ENCODE assay signal across 8 mouse cellular contexts in genomic region chr17:14959979-14960378, GRCm38 (mm10). TPM values are rescaled to one million over a fixed set of nuclear protein-coding genes. Genes with fewer than 3 reads are reported as not detected.
DNase-seq lines count a peak whose midpoint lies in the region; ATAC-seq and TF ChIP-seq lines count a peak whose summit lies in the region.

No protein-coding gene starts in this region.

- H3K27me3 ChIP-seq in heart, embryonic 12.5 days (replicated peaks) = no peaks in the 10 kb centered on the region
- H3K27me3 ChIP-seq in neural tube, embryonic 12.5 days (replicated peaks) = no peaks in the 10 kb centered on the region

- intact Hi-C loops in heart, postnatal 36 days (cut with DNase I) = no loop called here
- intact Hi-C loops in left cerebral cortex, postnatal 10 days (cut with DNase I) = no loop called here

- H3K27ac ChIP-seq in heart, embryonic 12.5 days (ENCODE audit: poor library complexity, severe bottlenecking) = no peak overlapping the region
- no peak overlapping the region for H3K27ac ChIP-seq in ES-E14 (ENCODE audit: insufficient read depth, low read depth, low read length, poor library complexity, severe bottlenecking)
- no peak overlapping the region for H3K27ac ChIP-seq in neural tube, embryonic 12.5 days

- peaks cover 3% of the 10 kb centered on the region; the same call in 1 of the 2 replicates for H3K36me3 ChIP-seq in heart, embryonic 12.5 days
- peaks cover 2% of the 10 kb centered on the region; the same call in 1 of the 2 replicates for H3K36me3 ChIP-seq in ES-E14 (ENCODE audit: control insufficient read depth, insufficient read depth, low read length, poor library complexity, severe bottlenecking)
- H3K36me3 ChIP-seq in neural tube, embryonic 12.5 days = no peaks in the 10 kb centered on the region

- in situ Hi-C loops in ES-E14 (cut with MboI; ENCODE audit: low sequenced_read_pairs in 2 of 2, unreplicated experiment in 2 of 2) = no loop called here

- 32% methylated on average over 3 of the region's 3 CpGs for WGBS in heart, embryonic 12.5 days
- WGBS in neural tube, embryonic 12.5 days = 33% methylated on average over 3 of the region's 3 CpGs

- DNase-seq in heart, postnatal 36 days = no peak
- no peak for DNase-seq in ES-E14 (ENCODE audit: low read depth, low spot score)
- peak; percentile 16 for DNase-seq in kidney, postnatal 10 days
- DNase-seq in natural killer cell, adult 2 months (ENCODE audit: low spot score in 2 of 2) = no peak
- no peak for DNase-seq in left cerebral cortex, postnatal 10 days (ENCODE audit: extremely low spot score in 1 of 2, low spot score in 2 of 2)

- peak overlapping the region; percentile 65 for H3K9ac ChIP-seq in heart, embryonic 12.5 days
- peak overlapping the region; percentile 61 for H3K9ac ChIP-seq in ES-E14 (ENCODE audit: insufficient read depth, low read depth, low read length, poor library complexity, severe bottlenecking)
- H3K9ac ChIP-seq in neural tube, embryonic 12.5 days = no peak overlapping the region

- H3K4me2 ChIP-seq in heart, embryonic 12.5 days = peak overlapping the region; percentile 74
- H3K4me2 ChIP-seq in neural tube, embryonic 12.5 days (replicated peaks) = peak overlapping the region; percentile 57

- H3K4me1 ChIP-seq in heart, embryonic 12.5 days (replicated peaks) = peaks cover 8% of the 10 kb centered on the region
- H3K4me1 ChIP-seq in ES-E14 (ENCODE audit: control insufficient read depth in 2 of 2, insufficient read depth in 2 of 2, low read length in 2 of 2, poor library complexity in 1 of 2) = peaks cover 2 to 6% of the 10 kb centered on the region in 2 experiments; a peak in 2 of 4 replicates
- H3K4me1 ChIP-seq in neural tube, embryonic 12.5 days = peaks cover 6% of the 10 kb centered on the region

- no peaks in the 10 kb centered on the region for H3K9me3 ChIP-seq in heart, embryonic 12.5 days (replicated peaks)
- H3K9me3 ChIP-seq in ES-E14 (ENCODE audit: control insufficient read depth, insufficient read depth, low read depth, low read length) = no peaks in the 10 kb centered on the region
- no peaks in the 10 kb centered on the region for H3K9me3 ChIP-seq in neural tube, embryonic 12.5 days

- H3K4me3 ChIP-seq in heart, embryonic 12.5 days = peak overlapping the region; percentile 44
- H3K4me3 ChIP-seq in ES-E14 (ENCODE audit: insufficient read depth in 1 of 2, low read depth in 1 of 2, low read length in 2 of 2, poor library complexity in 1 of 2, severe bottlenecking in 1 of 2) = peak overlapping the region; percentile 48 to 94
- H3K4me3 ChIP-seq in neural tube, embryonic 12.5 days = peak overlapping the region; percentile 18; the same call in 1 of the 2 replicates

- no peak for ATAC-seq in heart, embryonic 12.5 days (ENCODE audit: insufficient number of reproducible peaks, low FRiP score)
- peak; percentile 56 for ATAC-seq in erythroid progenitor cell, adult 5-6 weeks (replicated peaks; ENCODE audit: low FRiP score, poor library complexity, severe bottlenecking)
- ATAC-seq in neural tube, embryonic 12.5 days (ENCODE audit: low FRiP score, low read depth) = no peak

TF ChIP-seq in ES-E14, 5 proteins besides CTCF, POLR2A, EP300 and RAD21:
- TF ChIP-seq CHD2 (IDR thresholded peaks at IDR 0.05; ENCODE audit: low read depth, low read length) = no peak
- no peak for TF ChIP-seq ZNF384 (IDR thresholded peaks at IDR 0.05; ENCODE audit: low read depth, low read length)
- no peak for TF ChIP-seq ZC3H11A (IDR thresholded peaks at IDR 0.05; ENCODE audit: borderline replicate concordance, low read depth, low read length)
- TF ChIP-seq HCFC1 (IDR thresholded peaks at IDR 0.05; ENCODE audit: borderline replicate concordance, insufficient read depth, low read length) = no peak
- TF ChIP-seq MAFK (IDR thresholded peaks at IDR 0.05; ENCODE audit: insufficient read depth, low read depth, low read length) = no peak

RNA-seq across cellular contexts. Expression of gene Phf10, which starts 1.1 kb away (rescaled TPM):
- 28.5 and 28.6 TPM in 2 replicates for polyA plus RNA-seq in heart, embryonic 12.5 days (2016; fragmentation: Nextera tagmentation; extraction: Ambion mirVana)
- total RNA-seq in heart, postnatal 36 days (2021) = 10 to 100 TPM; 50.9 to 51.3 TPM
- total RNA-seq in ES-E14 (2012; rRNA removed) = 56.4 and 65.6 TPM in 2 replicates
- total RNA-seq in erythroid progenitor cell, adult 5-6 weeks (2015; ENCODE audit: low replicate concordance) = 217 and 251 TPM in 2 replicates
- total RNA-seq in erythroid progenitor cell, adult 5-6 weeks (2017; ENCODE audit: low replicate concordance) = 117 and 125 TPM in 2 replicates
- polyA plus RNA-seq in neural tube, embryonic 12.5 days (2016; fragmentation: Nextera tagmentation; extraction: Ambion mirVana) = 18.7 and 20.2 TPM in 2 replicates
- 10 to 100 TPM; 70.2 to 71.6 TPM for total RNA-seq in left cerebral cortex, postnatal 10 days (2021)

RNA-seq across cellular contexts. Expression of gene 1600012H06Rik, which starts 17.0 kb away (rescaled TPM):
- 35.7 and 37.1 TPM in 2 replicates for polyA plus RNA-seq in heart, embryonic 12.5 days (2016; fragmentation: Nextera tagmentation; extraction: Ambion mirVana)
- 10 to 100 TPM; 11.9 to 14.7 TPM for total RNA-seq in heart, postnatal 36 days (2021)
- 29.7 and 34.7 TPM in 2 replicates for total RNA-seq in ES-E14 (2012; rRNA removed)
- 12.3 and 12.6 TPM in 2 replicates for total RNA-seq in erythroid progenitor cell, adult 5-6 weeks (2015; ENCODE audit: low replicate concordance)
- 2.3 and 9.0 TPM in 2 replicates for total RNA-seq in erythroid progenitor cell, adult 5-6 weeks (2017; ENCODE audit: low replicate concordance)
- 33.9 and 37.2 TPM in 2 replicates for polyA plus RNA-seq in neural tube, embryonic 12.5 days (2016; fragmentation: Nextera tagmentation; extraction: Ambion mirVana)
- total RNA-seq in left cerebral cortex, postnatal 10 days (2021) = 10 to 100 TPM; 19.5 to 20.2 TPM

RNA-seq across cellular contexts. Expression of gene Wdr27, which starts 17.0 kb away (rescaled TPM):
- 3.9 and 4.1 TPM in 2 replicates for polyA plus RNA-seq in heart, embryonic 12.5 days (2016; fragmentation: Nextera tagmentation; extraction: Ambion mirVana)
- 1 to 10 TPM in 1 of 2 experiments, under 1 TPM in 1; 0.35 to 1.1 TPM for total RNA-seq in heart, postnatal 36 days (2021)
- total RNA-seq in ES-E14 (2012; rRNA removed) = 1.9 and 2.0 TPM in 2 replicates
- total RNA-seq in erythroid progenitor cell, adult 5-6 weeks (2015; ENCODE audit: low replicate concordance) = not detected in 2 replicates
- total RNA-seq in erythroid progenitor cell, adult 5-6 weeks (2017; ENCODE audit: low replicate concordance) = not detected in 2 replicates
- polyA plus RNA-seq in neural tube, embryonic 12.5 days (2016; fragmentation: Nextera tagmentation; extraction: Ambion mirVana) = 6.9 and 7.6 TPM in 2 replicates
- total RNA-seq in left cerebral cortex, postnatal 10 days (2021) = 1 to 10 TPM; 3.6 to 4.6 TPM

RNA-seq across cellular contexts. Expression of gene 9030025P20Rik, which starts 18.3 kb away (rescaled TPM):
- 6.7 and 7.8 TPM in 2 replicates for polyA plus RNA-seq in heart, embryonic 12.5 days (2016; fragmentation: Nextera tagmentation; extraction: Ambion mirVana)
- 1 to 10 TPM; 1.3 to 1.8 TPM for total RNA-seq in heart, postnatal 36 days (2021)
- total RNA-seq in ES-E14 (2012; rRNA removed) = 39.7 and 41.3 TPM in 2 replicates
- 4.6 and 5.8 TPM in 2 replicates for total RNA-seq in erythroid progenitor cell, adult 5-6 weeks (2015; ENCODE audit: low replicate concordance)
- 0.76 and 7.2 TPM in 2 replicates for total RNA-seq in erythroid progenitor cell, adult 5-6 weeks (2017; ENCODE audit: low replicate concordance)
- 10.6 and 14.2 TPM in 2 replicates for polyA plus RNA-seq in neural tube, embryonic 12.5 days (2016; fragmentation: Nextera tagmentation; extraction: Ambion mirVana)
- total RNA-seq in left cerebral cortex, postnatal 10 days (2021) = 1 to 10 TPM; 3.7 to 4.9 TPM

RNA-seq across cellular contexts. Expression of gene Gm3417, which starts 18.6 kb away (rescaled TPM):
- polyA plus RNA-seq in heart, embryonic 12.5 days (2016; fragmentation: Nextera tagmentation; extraction: Ambion mirVana) = 0.42 TPM in 1 of 2 replicates, not detected in the other
- total RNA-seq in heart, postnatal 36 days (2021) = not detected
- total RNA-seq in ES-E14 (2012; rRNA removed) = 0.45 and 0.95 TPM in 2 replicates
- not detected in 2 replicates for total RNA-seq in erythroid progenitor cell, adult 5-6 weeks (2015; ENCODE audit: low replicate concordance)
- not detected in 2 replicates for total RNA-seq in erythroid progenitor cell, adult 5-6 weeks (2017; ENCODE audit: low replicate concordance)
- 1.2 and 1.7 TPM in 2 replicates for polyA plus RNA-seq in neural tube, embryonic 12.5 days (2016; fragmentation: Nextera tagmentation; extraction: Ambion mirVana)
- 1 to 10 TPM in 1 of 2 experiments, not detected in 1; 1.1 TPM for total RNA-seq in left cerebral cortex, postnatal 10 days (2021)

Comparison
In these comparisons a context has a peak if more than half of its experiments do, and no peak if none do; other contexts are left out.
1. H3K4me3 ChIP-seq: peak in every context shown above with its lines; median percentile 71 in ES-E14; 44 in heart, embryonic 12.5 days; 18 in neural tube, embryonic 12.5 days.